Mouse (Mus musculus) adrenal gland (tissue): ENCODE data around the gene Ythdf2.

Experiments used
- intact Hi-C: fragments of 180-260 bp; cut with DNase I; formaldehyde crosslinking; loops from one replicate; pipeline ENCODE4 v1.15.1; 2025
- microRNA-seq, 2 experiments: library from miRNA; unstranded; fragments of <30 nt; microRNA quantifications; one replicate each; pipeline ENCODE4; 2019

Gene Ythdf2

GRCm38 (mm10) chr4:132156941-132157622 lies 55.0 kb downstream of the Ythdf2 start:
- intact Hi-C loops, result no loop called here

- intact Hi-C loops, result no loop called here
These were observed 57.0 kb downstream of the Ythdf2 start for GRCm38 (mm10) chr4:132154877-132155670.

GRCm38 (mm10) chr4:132151673-132152072 lies 60.4 kb downstream of the Ythdf2 start:
- intact Hi-C loops, result no loop called here

- intact Hi-C loops, result no loop called here
These were observed 65.9 kb downstream of the Ythdf2 start for GRCm38 (mm10) chr4:132146201-132146600.

- intact Hi-C loops, result no loop called here
These were observed 67.0 kb downstream of the Ythdf2 start for GRCm38 (mm10) chr4:132145092-132145491.

GRCm38 (mm10) chr4:132144080-132144841 lies 67.8 kb downstream of the Ythdf2 start, which contains the start of gene Oprd1:
TSS of gene Oprd1 (minus strand) at chr4:132144486.
- intact Hi-C loops, result no loop called here

GRCm38 (mm10) chr4:132138640-132139039 lies 73.5 kb downstream of the Ythdf2 start:
- intact Hi-C loops, result no loop called here

GRCm38 (mm10) chr4:132137013-132137412 lies 75.1 kb downstream of the Ythdf2 start:
- intact Hi-C loops, result no loop called here

Small RNA genes within 50 kb of the gene (microRNA-seq; reads per million reads assigned to microRNA genes)
- gene Gm22033, result 0 reads per million in 2 experiments
